Mouse (Mus musculus) bone marrow, adult 2 months (tissue): ENCODE data around the gene Ccdc51.

Experiments used
- CTCF ChIP-seq: fragments of 200-500 bp; IDR thresholded peaks from 2 replicates; pipeline ENCODE4 v1.5.1; 2011; ENCODE audit warnings: low read length, control low read depth; ENCODE audit not compliant: control insufficient read depth, insufficient read depth
- POLR2A ChIP-seq: fragments of 200-500 bp; IDR thresholded peaks from 2 replicates; pipeline ENCODE4 v1.6.1; 2011; ENCODE audit warnings: low read depth, mild to moderate bottlenecking, control low read depth, low read length, borderline replicate concordance; ENCODE audit not compliant: control insufficient read depth

GRCm38 (mm10) chr9:109091802-109092201 lies 9.5 kb downstream of the Ccdc51 start:
- no peak for TF ChIP-seq POLR2A
- no peak for TF ChIP-seq CTCF
